Mouse (Mus musculus) right cerebral cortex, adult 2 months (tissue): Measurements from ENCODE around the gene Micu1.

Experiments used
- DNase-seq, 2 experiments: peaks; one replicate each; pipeline ENCODE4 v3.0.0; 2021 to 2022; ENCODE audit warnings: low spot score in 2 of 2

Micu1 gene

DNA sequence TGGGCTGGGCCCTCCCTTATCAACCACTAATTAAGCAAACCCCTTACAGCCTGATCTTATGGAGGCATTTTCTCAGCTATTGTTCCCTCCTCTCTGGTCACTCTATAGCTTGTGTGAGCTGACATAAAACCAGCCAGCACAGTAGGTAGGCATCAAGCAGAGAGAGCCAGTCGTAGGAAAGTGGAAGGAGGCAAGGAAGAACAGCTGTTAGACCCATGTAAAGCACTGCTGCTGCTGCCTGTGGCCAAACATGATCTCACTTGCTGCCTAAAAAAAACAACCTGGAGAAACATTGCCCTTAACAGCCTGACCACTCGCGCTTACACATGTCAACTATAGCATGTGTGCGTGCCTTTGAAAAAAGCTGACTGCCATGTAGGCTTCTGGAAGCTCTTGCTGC, 19.3 kb downstream of the Micu1 start:
- DNase-seq = no peak

DNA sequence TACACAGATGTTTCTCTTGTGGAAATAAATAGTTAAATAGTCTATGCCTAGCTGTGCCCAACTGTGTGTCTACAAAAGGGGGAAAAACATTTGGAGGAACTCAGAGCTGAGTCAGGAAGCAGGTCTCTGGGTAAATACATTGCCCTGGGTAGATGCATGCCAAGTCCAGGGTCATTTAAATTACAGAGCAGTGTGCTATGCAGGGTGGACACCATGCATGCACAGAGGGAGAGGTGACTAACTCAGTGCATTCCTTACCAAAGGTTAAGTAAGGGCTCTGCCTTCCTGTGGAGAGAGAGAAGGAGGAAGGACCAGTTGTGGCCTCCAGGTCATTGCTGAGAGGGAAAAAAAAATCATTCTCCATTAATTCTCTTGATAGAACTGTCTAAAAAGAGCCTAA, 22.4 kb downstream of the Micu1 start:
- DNase-seq = no peak

DNA sequence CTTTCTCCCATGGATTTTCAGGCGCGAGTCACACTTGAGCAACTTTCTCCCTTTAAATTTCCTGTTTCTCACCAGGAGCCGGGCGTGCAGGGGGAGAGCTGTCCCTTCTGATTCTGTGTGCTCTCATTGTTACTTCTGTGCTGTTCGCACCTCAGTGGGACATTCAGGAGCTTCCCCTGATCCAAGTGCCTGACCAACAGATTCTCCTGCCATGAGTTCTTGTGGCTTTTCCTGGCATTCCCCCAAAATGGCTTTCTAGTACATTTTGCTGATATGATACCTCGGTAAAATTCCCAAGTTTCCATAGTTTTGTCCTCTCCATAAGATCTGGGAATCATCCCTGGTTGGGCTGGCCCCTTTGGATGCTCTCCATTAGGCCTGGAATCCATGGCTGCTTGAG, 25.0 kb downstream of the Micu1 start:
- DNase-seq = no peak

DNA sequence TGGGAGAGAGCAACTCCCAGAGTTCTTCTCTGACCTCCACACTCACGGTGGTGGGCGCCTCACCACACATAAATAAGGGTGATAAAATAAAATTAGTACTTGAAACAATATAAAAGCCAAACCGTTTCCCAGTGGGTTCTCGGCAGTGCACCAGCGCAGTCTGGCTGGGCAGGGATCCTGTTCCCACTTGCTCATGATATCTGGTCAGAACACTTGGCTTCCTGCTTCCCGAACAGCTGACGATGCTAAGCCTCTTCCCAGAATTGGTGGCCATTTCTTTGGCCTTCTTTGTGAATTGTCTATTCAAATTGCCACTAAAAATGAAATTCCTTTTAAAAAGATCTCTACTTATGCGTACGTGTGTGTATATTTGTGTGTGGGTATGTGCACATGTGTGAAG, 27.0 kb downstream of the Micu1 start:
- DNase-seq = no peak

GRCm38 (mm10) chr10:59729842-59730241, 27.6 kb downstream of the Micu1 start:
- no peak for DNase-seq

GRCm38 (mm10) chr10:59736027-59736598, 33.8 kb downstream of the Micu1 start:
- DNase-seq = no peak

DNA sequence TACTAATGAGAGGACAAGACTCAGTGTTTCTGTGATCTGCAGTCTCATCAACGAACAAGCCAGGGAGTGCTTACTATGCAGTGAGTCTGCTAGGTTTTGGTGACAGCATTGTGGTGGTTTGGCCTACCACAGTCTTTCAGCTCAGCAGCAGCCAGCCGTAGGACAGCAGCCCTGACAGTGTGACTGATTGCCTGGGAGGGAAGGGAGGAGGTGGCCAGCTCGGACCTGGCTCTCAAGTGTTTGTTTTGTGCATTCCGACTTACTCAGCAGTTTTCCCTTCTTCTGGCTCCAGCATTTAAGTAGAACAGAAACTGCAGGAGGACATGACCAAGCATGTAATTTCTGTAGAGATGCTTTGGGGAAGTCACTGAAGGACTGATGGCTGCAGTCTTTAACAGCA, 39.2 kb downstream of the Micu1 start:
- no peak for DNase-seq

- DNase-seq = no peak
Measured at GRCm38 (mm10) chr10:59743397-59743796, 41.1 kb downstream of the Micu1 start.

- no peak for DNase-seq
Measured at GRCm38 (mm10) chr10:59743969-59744368, 41.7 kb downstream of the Micu1 start.

DNA sequence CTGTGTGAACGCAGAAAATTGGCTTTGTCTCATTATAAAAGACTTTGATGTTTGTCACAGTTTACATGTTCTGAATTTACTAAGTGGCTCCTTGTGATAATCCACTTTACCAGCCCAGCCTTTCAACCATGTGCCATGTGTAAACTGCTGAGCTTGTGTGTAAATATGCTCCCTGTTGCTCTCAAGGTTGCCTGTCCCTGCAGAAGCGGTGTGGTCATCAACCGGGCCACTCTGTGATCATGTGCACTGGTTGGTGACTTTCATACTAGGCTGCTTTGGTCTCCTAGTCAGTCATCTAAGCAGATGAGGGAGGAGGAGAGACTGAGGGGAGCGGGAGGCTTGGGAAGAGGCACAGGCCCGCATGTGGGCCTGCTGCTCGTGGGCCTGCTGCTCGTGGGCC, 45.1 kb downstream of the Micu1 start:
- DNase-seq = no peak

- DNase-seq = no peak
Measured at GRCm38 (mm10) chr10:59748699-59749200, 46.5 kb downstream of the Micu1 start.

DNA sequence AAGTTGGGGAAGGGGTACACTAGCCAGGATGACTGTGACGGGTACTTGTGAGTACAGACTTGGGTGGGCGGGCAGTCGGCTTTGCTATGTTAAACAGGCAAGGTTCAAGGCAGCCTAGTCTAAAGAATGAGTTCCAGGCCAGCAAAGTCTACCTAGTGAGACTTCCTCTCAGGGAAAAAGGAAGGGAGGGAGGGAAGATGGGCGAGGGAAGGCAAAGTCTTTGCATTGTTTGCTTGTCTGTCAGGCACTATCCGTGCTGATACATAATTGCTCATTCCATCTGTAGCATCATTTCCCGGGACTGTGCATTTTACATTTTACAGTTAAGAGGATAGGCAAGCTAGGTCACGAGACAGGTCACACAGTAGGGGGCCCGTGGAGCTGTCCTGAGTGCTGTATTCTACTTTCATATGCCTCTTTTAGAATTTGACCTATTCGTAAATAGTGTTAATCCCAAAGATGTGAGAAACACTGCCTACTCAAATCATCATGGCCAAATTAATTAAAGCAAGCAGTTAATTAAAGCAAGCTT, 51.3 kb downstream of the Micu1 start:
- DNase-seq = no peak

GRCm38 (mm10) chr10:59754104-59754503, 51.8 kb downstream of the Micu1 start:
- no peak for DNase-seq

DNA sequence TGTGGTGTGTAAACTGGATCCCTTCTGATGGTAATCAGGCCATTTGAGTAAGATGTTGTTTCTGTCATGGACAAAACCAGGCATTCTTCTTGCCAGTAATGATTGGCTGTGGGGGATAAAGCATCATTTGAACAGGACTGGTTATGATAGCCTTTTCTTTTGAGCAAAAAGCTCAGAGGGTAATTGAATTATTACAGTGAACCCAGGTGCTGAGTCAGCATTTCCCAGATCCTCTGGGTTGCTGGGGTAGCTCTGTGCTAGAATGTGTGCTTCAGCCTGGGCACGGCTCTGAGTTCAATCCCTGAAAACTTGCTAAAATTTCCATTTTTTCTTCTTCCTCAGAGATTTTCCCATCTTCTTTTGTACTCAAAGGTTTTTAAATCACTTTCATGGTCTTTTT, 52.6 kb downstream of the Micu1 start:
- no peak for DNase-seq

DNA sequence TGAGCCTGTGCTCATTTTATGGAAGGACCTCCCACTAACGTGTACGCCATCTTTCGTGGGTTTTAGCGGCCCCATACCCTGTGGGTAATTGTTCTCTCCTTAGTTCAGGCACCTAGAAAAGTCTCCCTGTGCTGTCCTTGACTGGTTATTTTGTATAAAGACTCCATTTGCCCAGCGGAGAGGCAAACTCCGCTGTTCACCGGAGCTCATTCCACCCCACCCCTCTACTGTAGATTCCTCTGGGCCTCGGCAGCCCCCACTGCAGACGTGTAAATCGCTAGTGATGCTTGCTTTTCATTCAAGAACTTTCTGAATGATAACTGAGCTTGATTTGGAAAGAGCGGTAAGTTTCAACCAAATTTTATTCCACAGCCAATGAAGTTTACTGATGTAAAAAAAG, 53.4 kb downstream of the Micu1 start:
- no peak for DNase-seq

DNA sequence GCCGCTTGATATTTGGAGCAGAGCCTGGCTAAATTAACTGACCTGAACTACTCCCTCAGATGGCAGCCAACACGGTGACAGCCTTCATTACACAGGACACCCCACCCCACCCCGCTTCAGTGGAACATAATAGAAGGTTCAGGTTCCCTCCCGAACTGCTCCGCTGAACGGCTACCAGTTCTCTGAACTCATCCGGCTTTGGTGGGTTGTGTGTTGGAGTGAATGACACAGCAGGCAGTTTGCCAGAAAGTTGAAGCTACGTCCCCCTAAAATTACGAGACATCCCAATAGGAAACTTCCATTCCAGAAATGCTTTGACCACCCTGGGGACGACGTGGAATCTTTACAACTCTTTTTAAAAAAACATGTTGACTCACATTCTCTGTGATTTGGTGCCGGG, 53.8 kb downstream of the Micu1 start:
- DNase-seq = no peak

- DNase-seq = no peak
Measured at GRCm38 (mm10) chr10:59756570-59756969, 54.3 kb downstream of the Micu1 start.

DNA sequence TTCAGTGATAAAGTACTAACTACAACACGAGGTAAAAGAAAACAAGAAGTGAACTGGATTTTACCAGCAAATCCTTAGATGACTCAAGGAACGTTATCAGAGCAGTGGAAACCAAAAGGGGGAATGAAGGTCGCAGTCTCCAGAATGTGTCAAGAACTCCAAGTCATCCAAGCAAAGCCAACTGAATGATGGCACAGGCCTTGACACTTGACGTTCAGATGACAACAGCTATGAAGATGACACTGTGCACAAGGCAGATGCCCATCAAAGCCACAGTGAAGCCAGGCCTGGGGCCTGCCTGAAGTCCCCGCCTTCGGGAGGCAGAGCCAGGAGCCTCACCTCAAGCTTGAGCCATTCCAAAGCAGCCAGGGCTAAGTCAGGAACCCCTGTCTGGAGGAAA, 62.5 kb downstream of the Micu1 start:
- DNase-seq = no peak

GRCm38 (mm10) chr10:59768369-59769079, 66.2 kb downstream of the Micu1 start:
- no peak for DNase-seq

DNA sequence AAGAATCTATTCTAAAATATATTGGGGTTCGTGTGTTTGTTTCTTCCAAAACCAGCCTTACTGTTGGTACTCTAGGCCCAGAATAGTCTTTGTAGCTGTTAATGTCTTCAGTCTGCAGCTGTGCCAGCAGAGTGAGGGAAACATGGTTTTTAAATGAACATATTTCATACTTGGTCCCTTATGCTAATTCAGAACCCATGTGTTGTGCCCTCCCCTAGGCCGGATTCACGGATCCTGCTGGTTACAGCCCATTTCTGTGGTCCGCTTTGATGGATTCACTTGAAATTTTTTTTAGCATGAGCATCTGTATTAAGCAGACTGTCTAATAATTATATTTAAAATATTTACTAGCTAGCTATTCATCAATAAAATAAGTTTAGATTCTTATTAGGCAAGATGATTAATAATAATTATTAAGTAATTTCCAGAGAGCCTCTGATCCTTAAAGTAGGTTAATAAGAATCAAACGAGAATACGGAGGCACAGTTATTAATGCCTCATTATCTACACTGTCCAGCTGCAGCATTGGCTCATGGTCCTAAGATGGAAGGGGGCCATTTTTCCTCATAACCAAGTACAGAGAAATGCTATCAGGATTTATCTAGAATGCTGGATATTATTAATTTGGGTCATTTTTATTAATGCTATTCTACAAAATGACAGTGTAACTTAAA, 69.2 kb downstream of the Micu1 start:
- DNase-seq = no peak

DNA sequence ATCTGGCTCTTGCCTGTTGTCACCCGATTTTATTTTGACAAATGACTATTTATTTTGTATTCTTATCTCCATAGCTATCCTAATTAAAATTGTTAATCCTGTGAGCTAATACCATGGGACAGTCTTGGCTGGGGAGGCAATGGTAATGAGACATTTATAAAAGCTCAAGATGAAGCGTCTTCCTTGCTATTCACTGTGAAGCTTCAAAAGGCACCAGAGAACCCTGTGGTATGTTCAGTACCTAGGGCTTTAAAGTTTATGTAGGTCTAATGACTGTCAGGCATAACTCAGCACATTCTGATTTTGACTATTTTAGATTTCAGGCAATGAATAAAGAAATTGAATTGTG, 69.7 kb downstream of the Micu1 start:
- DNase-seq = no peak

DNA sequence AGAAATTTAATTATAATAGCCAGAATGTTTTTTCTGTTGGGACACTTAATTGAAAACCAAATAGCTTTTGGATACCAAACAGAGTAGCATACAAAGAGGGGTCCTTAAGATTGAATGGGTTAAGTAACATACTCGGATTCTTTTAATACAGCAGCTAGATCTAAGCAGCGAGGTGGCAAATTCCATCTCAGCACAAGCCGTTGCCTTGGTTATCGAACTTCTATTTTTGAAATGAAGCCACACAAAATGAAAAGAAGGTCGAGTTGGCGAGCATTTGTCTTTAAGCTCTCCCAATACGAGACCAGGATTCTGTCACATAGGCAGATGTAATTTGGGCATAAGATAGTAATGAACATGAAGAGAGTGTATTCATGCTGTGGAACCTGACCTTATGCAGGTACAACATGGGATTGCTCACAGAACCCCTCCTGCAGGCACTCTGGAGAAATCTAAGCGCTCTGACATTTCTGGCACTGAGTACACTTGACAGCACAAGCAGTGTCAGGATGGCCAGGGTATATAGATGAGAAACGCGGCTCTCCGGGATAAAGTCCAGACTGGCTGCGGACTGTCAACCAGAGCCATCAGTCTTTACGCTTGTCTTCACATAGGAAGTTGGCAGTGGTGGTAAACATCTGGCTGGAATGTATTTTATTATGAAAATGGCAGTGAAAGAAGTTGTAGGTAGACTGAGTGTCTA, 71.3 kb downstream of the Micu1 start:
- peak; percentile 29 to 32 for DNase-seq
